Mouse (Mus musculus) adrenal gland, postnatal 10 days (tissue): ENCODE measurements at regions not wholly inside any gene's neighbourhood (a gene's known extent, or its start where the extent isn't known, plus 50 kb on each side); places are given as distances from the start of the nearest gene placed in this dataset.

ENCODE experiments used
- DNase-seq: peaks from one replicate; pipeline ENCODE4 v3.0.0; 2021; ENCODE audit warnings: mixed read lengths

DNA sequence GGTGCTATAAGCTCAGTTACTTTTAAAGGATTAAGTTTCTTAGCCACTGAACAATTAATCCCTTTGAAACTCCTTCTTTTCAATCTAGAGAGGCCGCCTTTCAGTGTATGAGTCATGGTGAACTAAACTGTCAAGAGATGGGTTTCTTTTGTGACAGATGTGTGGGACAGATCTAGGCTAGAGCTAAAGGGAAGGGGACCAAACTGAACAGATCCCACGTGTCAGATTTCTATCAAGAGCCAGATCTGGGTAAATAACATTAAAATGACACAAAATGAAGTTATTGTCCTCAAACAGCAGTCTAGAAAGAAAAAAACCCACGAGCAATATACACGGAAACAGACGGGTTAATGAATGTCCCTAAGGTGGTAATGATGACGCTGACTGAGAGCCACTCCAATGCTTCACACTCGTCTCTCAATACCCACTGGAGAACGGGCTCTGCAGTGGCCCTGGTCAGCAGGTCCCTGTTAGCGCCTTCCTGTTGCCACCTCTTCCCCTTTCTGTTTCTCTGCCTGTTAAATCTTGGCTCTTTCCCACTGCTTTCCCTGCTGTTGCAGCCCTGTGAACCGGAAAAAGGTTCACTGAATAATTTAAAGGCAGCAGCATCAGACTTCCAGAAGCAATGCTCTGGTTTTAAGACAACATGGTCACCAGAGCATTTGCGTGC is 52.7 kb upstream of the Rab3gap2 start:
- no peak for DNase-seq

DNA sequence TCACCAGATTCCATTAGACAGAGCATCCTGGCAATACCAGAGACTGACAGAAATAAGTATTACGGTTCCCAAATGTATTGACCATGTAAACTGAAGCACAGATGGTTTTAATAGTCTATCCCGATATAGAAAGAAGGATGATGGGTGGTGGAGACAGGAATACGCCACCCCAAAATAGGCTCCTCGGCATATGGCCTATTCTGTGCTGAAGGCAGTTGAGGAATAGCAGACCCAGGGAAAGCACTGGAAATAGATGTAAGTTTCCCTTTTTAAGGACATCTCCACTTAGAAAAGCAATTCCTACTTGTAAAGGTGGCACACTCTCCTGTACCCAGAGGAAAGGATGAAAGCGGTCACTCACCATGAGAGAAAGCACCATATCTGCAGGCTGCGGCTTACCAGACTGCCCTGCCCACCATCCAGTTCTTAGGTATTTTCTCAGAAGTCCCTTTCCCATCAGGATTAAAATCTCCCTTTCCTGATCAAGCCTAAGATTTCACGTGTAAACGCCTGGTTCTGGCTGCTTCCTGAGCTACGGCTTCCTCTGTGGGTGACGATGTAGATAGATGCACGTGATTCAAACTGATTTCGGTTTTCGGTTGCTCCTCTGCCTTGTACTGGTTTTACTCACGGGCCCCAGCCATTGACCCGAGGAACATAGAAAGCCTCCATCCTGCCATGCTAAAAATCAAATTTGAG is 53.3 kb upstream of the Rab3gap2 start:
- no peak for DNase-seq

DNA sequence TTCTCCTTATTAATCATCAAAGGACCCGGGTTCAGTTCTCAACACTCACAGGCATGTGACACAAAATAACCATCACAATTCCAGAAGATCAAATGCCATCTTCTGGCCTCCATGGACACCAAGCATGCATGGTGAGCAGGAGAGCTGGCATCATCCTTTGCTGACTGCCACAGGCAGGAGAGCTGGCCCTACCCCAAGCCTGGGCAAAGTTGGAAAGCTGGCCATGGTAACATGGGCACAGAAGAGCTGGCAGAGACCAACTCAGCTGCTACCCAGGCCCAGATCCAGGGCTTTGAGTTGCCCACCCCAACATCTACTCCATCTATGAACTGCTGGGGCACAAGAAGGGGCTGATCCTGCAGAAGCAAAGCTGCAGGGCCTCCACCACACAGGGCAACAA is 59.1 kb upstream of the Rab3gap2 start:
- no peak for DNase-seq

DNA sequence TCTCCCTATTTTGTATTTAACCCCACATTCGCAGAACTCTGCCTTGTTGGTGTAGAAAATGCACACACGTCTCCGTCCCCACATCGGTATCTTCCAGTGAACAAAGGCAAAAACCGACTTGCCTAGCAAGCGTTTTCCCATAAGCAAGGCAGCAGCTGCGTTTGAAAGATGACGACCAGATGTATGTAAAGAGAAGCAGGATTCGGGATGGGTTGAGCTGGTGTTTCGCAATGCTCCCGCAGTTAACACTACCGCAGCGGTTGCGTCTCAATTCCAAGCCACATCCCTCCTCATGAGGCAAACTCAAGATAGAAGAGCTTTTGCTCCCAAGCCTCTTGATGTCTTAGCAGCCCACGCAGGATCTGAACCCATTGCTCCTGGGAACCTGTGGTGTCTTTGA is 59.9 kb upstream of the Rab3gap2 start:
- DNase-seq, result no peak

DNA sequence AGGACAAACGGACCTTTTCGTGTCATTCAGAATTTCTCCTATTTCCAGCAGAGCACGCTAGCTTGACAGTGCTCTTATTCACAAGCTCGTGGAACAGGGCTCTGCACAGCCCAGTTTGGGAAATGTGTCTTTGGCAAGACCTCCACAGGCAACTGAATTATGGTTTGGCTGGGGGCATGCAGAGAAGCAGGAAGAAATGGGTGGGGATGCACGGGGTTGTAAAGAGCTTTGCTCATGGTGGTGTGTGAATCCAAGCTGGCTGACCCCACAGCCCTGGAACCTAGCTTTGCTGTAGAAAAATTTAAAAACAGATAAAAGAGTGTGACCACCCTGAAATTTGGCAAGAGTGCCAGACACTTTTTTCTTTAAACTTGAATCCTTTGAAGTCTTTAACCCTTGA is 63.6 kb upstream of the Rab3gap2 start:
- no peak for DNase-seq

DNA sequence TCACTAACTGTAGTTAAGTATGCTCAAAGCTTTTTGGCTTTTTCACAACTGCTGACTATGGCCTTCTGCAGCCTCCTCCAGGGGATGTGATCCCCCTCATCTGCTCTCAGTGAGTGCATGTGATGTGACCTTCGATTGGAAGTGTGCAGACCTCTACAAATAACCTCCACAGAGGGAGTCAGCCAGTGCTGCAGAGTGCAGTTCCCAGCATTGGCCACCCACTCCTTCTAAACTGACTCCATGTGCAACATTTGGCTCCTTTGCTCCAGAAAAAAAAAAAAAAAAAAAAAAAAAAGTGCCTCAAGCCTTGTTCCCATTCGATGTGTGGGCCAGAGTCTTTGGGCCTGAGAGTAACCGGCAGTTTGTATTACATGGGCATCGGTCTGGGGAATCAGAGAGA is 75.7 kb upstream of the Rab3gap2 start:
- no peak for DNase-seq

DNA sequence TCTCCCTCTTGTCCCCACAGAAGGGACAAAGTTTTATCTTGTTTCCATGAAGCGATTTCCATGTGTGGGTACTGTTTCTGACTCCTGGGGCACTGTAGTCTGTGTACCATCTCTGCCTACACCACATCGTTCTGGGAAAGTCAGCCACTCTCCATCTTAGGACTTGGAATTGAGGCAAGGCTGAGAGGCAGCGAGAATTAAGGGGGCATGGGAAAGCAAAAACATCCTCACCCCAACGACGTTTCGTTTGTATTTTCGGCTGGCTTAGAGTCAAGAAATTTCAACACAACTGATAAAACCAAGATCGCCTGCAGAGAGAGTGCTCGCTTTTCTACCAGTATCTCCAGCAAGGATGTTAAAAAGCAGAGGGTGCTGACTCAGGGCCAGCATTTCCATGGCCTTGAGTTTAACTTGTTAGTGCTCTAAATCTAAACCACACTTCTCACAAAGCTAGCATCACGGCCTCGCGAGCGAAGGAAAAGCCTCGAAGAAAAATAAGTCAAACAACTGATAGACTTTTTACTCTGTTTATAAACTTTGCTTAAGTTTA is 78.1 kb upstream of the Rab3gap2 start:
- DNase-seq, result peak; percentile 50

DNA sequence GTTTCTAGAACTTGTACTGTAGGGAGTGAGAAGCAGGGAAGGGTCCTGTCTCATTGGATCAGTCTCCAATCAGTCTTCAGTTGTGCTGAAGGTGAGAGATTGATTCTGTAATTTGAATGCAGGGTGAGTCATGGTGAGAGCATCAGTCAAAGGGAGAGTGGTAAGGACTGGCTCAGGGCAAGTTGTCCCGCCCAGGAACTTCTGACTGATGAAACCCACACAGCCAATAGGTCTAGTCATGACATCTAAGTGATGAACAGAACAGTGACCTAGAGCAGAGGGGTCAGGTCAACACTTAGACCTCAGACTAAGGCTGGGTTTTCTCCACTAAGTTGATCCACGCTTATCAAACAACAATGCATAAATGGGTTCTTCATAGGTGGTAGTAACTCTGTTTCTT is 82.4 kb upstream of the Rab3gap2 start:
- DNase-seq, result no peak

DNA sequence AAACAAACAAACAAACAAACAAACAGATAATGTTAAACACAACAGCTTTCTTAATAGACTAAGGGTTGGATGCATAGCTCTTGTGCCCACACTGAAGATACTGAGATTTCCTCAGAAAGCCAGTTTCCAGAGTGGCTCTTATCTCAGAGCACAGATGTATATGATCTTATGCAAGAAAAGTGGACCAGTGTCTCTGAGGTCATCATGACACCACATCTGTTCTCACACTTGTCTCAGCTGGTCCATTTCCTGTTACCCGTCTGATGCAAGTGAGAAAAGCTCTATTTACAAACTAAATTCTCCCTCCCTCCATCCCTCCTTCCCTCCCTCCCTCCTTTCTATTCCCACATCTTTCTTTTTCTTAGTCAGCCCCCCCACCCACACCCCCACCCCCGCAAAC is 83.5 kb upstream of the Rab3gap2 start:
- no peak for DNase-seq

DNA sequence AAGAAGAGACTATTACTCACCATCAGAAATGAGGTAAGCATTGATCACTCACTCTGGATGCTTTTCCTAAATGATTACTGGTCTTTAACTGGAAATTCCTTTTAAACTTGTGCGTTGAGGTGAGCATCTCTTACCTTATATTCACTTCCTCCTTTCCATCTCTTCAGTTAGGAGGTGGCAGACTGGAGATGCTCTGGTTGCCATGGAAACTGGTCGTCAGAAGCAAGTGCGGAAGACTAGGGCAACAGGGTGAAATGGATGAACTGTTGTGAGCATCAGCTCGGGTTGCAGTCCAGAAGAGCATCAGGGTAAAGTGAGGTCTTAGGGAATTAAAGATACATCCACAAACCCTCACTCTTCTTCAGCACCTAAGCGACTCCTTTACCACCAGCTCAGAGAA is 86.2 kb upstream of the Rab3gap2 start:
- no peak for DNase-seq

DNA sequence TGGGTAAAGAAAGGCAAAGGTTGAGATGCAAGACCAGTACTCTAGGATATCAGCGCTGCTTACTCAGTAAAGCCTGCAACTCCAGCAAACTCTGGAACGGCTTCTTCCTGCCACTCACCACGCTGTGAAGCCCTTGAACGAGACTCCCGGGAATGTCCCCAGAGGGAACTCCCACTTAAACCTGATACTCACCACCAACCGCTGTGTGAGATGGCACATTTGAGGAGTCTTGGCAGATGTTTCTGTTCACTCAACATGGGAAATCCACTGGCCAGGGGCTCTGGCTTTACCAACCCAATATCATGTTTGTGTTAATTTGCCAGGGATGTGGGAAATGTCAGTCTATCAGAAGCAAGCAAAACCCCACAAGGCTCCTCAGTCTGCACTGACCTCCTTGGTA is 90.2 kb upstream of the Rab3gap2 start:
- no peak for DNase-seq

DNA sequence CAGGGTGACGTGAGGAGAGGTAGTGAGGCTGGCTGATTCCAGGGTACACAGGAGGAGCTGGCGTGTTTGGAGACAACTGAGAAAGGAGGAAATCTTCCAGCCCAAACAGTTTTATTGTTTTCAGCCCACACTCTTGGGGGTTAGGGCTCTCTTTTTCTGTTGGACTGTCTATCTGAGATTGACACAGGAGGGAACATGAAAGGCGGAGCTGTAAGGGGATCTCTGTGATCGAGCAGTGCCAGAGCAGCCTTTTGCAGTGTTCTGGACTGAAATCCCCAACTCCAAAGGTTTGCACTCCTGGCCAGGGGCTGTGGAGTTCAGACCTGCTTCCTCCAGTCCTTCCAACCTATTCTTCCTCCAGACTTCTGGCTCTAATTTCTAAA is 91.9 kb upstream of the Rab3gap2 start:
- DNase-seq, result no peak

DNA sequence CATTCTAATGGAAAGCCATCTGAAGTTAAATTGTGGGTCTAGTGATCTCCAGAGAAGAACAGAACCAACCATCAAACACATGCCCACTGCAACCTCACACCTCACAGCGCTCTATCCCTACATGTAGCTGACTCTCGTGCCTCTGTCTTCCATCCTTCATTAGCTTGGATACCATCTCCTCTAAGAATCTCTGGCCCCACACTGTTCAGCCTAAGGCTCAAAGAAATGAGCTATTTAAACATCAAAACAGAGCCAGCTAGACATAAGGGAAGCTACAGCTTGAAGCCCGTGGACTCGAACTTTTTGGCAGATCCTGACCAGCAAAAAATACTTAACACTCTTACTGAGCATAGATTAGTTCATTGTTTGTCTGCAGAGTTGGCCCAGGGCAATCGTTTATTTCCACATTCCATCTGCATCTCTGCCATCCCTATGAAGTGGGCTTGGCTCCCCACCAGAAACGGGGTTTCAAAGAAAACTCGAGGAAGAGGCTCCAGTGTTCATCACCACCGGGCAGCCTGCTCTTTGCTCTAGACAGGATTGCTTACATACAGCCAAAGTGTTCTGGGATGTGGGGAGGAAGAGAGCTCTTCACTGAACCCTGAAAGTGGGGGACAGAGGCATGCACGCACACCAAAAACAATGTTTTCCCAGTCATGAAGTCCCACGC is 92.4 kb upstream of the Rab3gap2 start:
- no peak for DNase-seq

DNA sequence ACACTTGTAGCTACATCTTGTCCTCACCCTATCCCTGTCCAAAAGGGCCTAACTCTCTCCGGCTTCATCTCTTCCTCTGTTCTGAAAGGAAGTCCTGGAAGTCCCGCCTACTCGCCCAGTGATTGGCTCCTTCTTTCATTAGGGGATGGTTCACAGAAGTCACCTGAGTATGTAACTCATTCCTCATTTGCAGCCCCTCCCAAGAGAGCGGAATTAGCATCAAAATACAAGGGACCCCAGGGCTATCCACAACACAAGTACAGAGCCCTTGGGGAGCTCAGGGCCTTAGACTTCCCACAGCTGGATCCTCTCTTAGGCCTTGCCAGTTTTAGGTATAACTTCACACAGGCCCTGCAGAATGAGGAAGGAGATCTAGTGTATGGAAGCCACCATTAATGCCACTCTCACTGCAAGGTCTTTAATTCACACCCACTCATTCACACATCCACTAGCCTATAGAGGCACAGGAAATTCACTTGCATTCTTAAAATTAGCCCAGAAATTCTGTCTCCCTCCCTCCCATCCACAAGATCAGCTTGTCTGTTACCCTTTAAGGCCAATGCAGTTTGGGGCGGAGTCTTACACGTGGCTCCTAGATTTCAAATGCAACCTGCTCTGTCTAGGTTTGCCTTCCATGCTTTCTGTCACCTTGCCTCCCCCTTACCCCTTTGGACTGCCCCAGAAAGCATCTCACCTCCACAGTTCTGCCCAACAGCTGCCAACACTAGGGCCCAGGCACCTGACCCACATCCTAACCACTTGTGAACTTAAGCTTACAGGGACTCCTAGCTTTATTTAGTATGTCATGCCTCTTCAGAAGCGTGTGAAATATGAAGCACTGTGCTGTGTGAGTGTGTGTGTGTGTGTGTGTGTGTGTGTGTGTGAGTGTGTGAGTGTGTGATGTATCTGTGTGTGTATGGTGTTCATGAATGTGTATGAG is 98.7 kb upstream of the Rab3gap2 start:
- no peak for DNase-seq

DNA sequence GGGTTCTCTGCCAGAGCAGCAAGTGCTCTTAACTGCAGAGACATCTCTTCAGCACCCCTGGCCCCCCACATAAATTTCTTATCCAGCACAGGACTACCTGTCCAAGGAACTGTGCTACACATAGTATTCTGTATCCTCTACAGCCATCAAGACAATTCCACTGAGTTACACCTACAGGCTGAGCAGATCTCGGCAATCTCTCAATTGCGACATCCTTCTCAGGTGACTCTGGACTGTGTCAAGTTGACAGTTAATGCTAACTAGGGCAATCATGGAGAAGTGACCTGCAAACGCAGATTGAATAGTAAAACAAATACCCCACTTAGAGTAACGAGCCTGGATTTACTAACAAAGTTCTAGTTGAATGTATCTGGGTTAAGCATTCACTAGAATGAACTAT is 100.1 kb upstream of the Rab3gap2 start:
- DNase-seq, result no peak

DNA sequence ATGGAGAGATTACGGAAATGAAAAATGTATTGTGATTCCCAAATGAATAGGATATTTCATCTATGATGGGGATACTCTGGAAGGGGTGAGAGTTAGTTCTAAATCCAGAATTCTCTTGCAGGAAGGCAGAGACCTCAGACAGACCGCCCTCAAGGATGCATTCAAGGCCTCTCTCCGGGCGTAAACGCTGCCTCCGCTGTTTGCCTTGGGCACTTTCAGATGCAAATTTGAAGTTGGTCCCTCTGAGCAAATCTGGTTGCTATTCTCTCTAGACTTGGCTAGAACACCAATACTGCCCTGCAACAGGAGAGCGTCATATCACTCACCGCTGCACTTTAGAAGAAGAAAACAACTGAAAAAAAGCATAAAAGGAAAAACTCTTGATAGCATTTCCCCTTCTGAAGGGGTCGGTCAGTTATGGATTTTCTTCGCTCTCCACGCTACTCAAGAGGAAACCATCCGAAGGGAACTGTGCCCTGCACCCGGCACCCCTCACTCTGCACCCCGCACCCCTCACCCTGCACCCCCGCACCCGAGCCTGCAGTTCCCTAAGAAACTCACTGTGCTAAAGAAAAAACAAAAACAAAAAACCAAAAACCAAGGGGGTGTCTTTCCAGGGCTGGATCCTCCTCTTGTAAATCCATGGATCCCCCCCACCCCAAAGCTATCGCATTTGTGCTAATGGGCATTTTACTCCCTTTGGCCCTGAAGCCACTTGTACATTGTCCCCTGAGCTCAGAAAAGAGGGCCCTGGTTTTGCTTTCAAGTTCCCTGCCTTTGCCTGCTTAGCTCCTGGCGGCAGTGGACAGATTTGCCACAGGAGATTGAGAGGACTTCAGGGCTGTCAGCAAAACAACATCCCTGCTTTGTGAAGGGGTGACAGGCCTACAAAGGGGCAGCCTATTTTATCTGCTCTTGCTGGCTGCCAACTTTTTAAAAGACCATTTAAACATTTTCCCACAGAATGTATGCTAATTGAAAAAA is 99.9 kb upstream of the Mark1 start:
- DNase-seq, result no peak

DNA sequence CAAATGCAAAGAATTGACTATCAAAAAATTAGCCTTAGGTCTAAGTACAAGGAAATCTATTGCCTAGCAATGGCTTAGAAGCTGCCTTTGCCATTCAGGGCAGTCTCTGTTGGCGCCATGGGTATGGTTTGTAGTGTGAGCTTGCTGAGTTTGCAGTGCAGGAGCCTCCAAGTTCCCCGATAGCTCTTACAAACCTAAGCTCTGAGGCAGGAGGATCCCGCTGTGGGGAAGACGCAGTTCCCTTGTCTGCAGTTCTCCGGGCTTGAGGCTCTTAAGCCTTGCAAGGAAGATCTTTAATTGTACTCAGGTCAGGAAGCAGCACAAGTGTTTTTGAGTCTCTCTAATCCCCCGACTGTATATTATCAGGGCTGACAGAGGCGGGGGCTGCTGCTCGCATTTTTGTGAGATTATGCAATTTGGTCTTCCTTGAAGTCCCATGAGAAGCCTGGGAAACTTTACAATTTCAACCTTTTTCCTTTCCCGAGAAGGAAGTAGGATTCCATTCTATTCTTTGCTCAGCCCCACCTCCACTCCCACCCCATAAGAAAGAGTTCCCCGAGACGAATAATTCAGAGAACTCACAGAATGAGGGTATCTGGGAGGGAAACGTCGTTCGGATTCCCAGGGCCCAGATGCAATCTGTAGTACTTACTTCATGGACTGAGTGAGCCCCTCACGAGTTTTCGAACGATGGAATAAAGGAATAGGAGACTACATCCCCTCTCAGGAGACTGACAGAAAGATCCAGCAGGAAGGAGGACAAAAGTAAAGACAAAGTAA is 99.0 kb upstream of the Mark1 start:
- DNase-seq, result no peak

DNA sequence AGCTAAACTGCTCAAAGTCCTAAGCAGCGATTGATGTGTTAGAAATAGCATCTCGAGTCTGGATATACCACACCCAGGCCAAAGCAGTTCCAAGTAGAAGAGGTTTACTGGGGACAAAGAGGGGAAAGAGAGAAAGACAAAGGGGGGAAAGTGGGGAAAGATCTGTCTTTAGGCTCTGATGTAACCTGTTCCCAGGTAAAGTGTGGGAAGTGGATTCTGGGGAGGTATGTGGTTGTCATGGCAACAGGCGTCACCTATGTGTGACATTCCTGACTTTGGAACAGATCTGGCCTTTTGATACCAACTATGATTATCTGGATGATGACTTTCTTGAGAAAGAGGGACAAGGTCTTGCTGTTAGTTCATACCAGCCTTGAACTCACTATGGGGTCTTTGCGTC is 97.4 kb upstream of the Mark1 start:
- DNase-seq, result no peak

DNA sequence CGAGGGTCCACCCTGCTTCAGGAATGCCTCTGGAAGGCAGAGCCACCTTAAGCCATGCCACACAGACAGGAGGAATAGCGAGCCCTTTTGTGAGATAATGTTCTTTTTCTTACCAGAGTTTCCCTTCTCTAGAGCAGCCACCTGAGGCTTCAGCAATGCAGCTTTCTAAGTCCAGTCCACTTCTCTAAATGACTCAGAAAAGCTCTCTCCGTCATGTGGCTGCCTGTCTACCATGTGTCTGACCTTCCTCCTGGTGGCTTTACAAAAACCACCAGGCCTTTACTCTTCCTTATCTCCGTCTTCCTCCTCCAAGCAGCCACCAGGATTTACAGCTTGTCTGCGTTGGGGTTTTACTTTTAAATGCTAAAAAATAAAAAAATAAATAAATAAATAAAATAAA is 93.4 kb upstream of the Mark1 start:
- DNase-seq, result no peak

DNA sequence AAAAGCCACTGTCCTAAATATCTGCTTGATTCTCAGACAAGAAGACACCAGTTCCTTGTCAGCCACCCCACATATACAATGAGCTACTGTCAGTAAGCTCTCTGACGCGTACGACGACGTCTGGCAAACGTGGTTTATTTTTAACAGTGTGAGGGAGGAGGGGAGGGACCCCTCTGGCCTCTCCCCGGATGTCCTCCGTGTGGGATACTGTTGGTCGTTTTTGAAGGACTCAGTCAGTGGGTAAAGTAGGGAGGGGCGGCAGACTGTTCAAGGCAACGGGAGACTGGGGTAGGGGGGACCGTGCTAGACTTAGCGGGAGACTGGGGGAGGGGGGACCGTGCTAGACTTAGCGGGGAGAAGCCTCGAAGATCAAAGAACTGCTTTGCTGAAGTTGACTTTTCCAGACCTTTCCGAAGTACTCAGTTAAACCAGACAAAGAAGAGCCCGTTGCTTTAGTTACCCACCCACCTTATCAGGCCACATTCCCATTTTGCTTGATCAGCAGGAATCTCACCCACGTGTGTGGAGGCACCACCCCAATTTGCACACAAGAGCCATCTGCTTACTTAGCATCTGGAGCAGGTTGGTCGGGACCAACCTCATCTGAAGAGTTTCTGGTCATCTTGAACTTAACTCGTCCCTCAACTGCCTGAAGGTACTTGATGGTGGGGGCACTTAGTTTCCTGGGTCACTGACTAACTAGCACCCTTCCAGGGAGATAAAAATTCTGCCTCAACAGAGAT is 92.6 kb upstream of the Mark1 start:
- DNase-seq, result no peak
